Mouse (Mus musculus) MEL (cell line): Measurements from ENCODE around the gene Osbp2. TPM values are rescaled to one million over a fixed set of nuclear protein-coding genes. Genes with fewer than 3 reads are reported as not detected.

Experiments
- DNase-seq: peaks from one replicate; pipeline ENCODE4 v3.0.0; 2011; ENCODE audit warnings: low read depth, low spot score
- H3K27ac ChIP-seq: 2 replicates; pipeline ENCODE4 v1.5.1; 2012; ENCODE audit warnings: low read depth, mild to moderate bottlenecking, control low read depth, low read length, moderate library complexity; ENCODE audit not compliant: control insufficient read depth
- H3K27me3 ChIP-seq, 2 experiments: fragments of 150-350 bp in 1 of 2; sonication (generic) in 1 of 2; 2 replicates each; pipeline ENCODE4 v1.6.1; 2012; ENCODE audit warnings: low read length in 2 of 2, mild to moderate bottlenecking in 2 of 2, improper control_type of control experiment in 1 of 2, moderate library complexity in 1 of 2; ENCODE audit not compliant: insufficient read depth in 2 of 2, control insufficient read depth in 1 of 2
- H3K36me3 ChIP-seq, 2 experiments: 2 replicates each; pipeline ENCODE4 v1.6.1; 2012 to 2014; ENCODE audit warnings: low read length in 2 of 2, improper control_type of control experiment in 1 of 2, inconsistent platforms in 1 of 2, mild to moderate bottlenecking in 1 of 2; ENCODE audit not compliant: insufficient read depth in 2 of 2, control insufficient read depth in 1 of 2
- H3K4me1 ChIP-seq, 2 experiments: fragments of 150-350 bp in 1 of 2; sonication (generic) in 1 of 2; 2 replicates each; pipeline ENCODE4 v1.6.1; 2012; ENCODE audit warnings: low read length in 2 of 2, improper control_type of control experiment in 1 of 2, mild to moderate bottlenecking in 1 of 2; ENCODE audit not compliant: insufficient read depth in 2 of 2, control insufficient read depth in 1 of 2
- H3K4me3 ChIP-seq, 2 experiments: fragments of 150-350 bp in 1 of 2; sonication (generic) in 1 of 2; 2 replicates each; pipeline ENCODE4 v1.5.1; 2012; ENCODE audit warnings: low read depth in 2 of 2, low read length in 2 of 2, mild to moderate bottlenecking in 2 of 2, moderate library complexity in 2 of 2, control low read depth in 1 of 2, improper control_type of control experiment in 1 of 2; ENCODE audit not compliant: control insufficient read depth in 1 of 2, insufficient read depth in 1 of 2
- H3K79me2 ChIP-seq: 2 replicates; pipeline ENCODE4 v1.6.1; 2012; ENCODE audit warnings: mild to moderate bottlenecking, low read length, moderate library complexity; ENCODE audit not compliant: control insufficient read depth, poor library complexity, insufficient read depth
- H3K9ac ChIP-seq: 2 replicates; pipeline ENCODE4 v1.6.1; 2012; ENCODE audit warnings: low read depth, mild to moderate bottlenecking, control low read depth, low read length, moderate library complexity; ENCODE audit not compliant: control insufficient read depth, poor library complexity, severe bottlenecking
- H3K9me3 ChIP-seq: fragments of 150-350 bp; sonication (generic); replicated peaks from 2 replicates; pipeline ENCODE4 v1.6.1; 2012; ENCODE audit warnings: mild to moderate bottlenecking, low read length, improper control_type of control experiment, moderate library complexity; ENCODE audit not compliant: insufficient read depth
- E2F4 ChIP-seq: IDR thresholded peaks from 2 replicates; pipeline ENCODE4 v1.6.1; 2011; ENCODE audit warnings: low read depth, low read length, improper control_type of control experiment, borderline replicate concordance
- EP300 ChIP-seq, 2 experiments: IDR thresholded peaks; 2 replicates each; pipeline ENCODE4 v1.6.1; 2011; ENCODE audit warnings: improper control_type of control experiment in 2 of 2, low read length in 2 of 2, low read depth in 1 of 2, mild to moderate bottlenecking in 1 of 2
- GATA1 ChIP-seq: IDR thresholded peaks from 2 replicates; pipeline ENCODE4 v1.6.1; 2011; ENCODE audit warnings: low read depth, low read length, improper control_type of control experiment
- HCFC1 ChIP-seq: IDR thresholded peaks from 2 replicates; pipeline ENCODE4 v1.6.1; 2012; ENCODE audit warnings: low read depth, mild to moderate bottlenecking, inconsistent platforms, low read length, improper control_type of control experiment, moderate library complexity
- MAFK ChIP-seq: IDR thresholded peaks from 2 replicates; pipeline ENCODE4 v1.6.1; 2011; ENCODE audit warnings: low read depth, mild to moderate bottlenecking, low read length, improper control_type of control experiment, borderline replicate concordance
- MAX ChIP-seq: IDR thresholded peaks from 2 replicates; pipeline ENCODE4 v1.6.1; 2011; ENCODE audit warnings: low read length, improper control_type of control experiment
- MAZ ChIP-seq: IDR thresholded peaks from 2 replicates; pipeline ENCODE4 v1.6.1; 2012; ENCODE audit warnings: low read depth, mild to moderate bottlenecking, inconsistent platforms, low read length, improper control_type of control experiment
- MEF2A ChIP-seq: IDR thresholded peaks from 2 replicates; pipeline ENCODE4 v1.6.1; 2014; ENCODE audit warnings: low read depth, mild to moderate bottlenecking, inconsistent platforms, low read length, improper control_type of control experiment; ENCODE audit not compliant: poor library complexity, insufficient replicate concordance, severe bottlenecking; ENCODE audit errors: extremely low read depth
- MXI1 ChIP-seq: IDR thresholded peaks from 2 replicates; pipeline ENCODE4 v1.6.1; 2011; ENCODE audit warnings: mild to moderate bottlenecking, low read depth, low read length, improper control_type of control experiment
- MYB ChIP-seq: IDR thresholded peaks from 2 replicates; pipeline ENCODE4 v1.6.1; 2011; ENCODE audit warnings: mild to moderate bottlenecking, low read depth, low read length, improper control_type of control experiment
- NELFE ChIP-seq: IDR thresholded peaks from 2 replicates; pipeline ENCODE4 v1.6.1; 2011; ENCODE audit warnings: low read depth, low read length, improper control_type of control experiment
- NRF1 ChIP-seq: IDR thresholded peaks from 2 replicates; pipeline ENCODE4 v1.6.1; 2014; ENCODE audit warnings: low read depth, mild to moderate bottlenecking, inconsistent platforms, low read length, improper control_type of control experiment, moderate library complexity; ENCODE audit not compliant: poor library complexity, insufficient read depth, severe bottlenecking
- POLR2A ChIP-seq, 2 experiments: IDR thresholded peaks; 2 replicates each; pipeline ENCODE4 v1.6.1; 2011 to 2012; ENCODE audit warnings: low read length in 2 of 2, mild to moderate bottlenecking in 2 of 2, control low read depth in 1 of 2, improper control_type of control experiment in 1 of 2, low read depth in 1 of 2, moderate library complexity in 1 of 2; ENCODE audit not compliant: control insufficient read depth in 1 of 2, insufficient read depth in 1 of 2, poor library complexity in 1 of 2
- RCOR1 ChIP-seq: IDR thresholded peaks from 2 replicates; pipeline ENCODE4 v1.6.1; 2012; ENCODE audit warnings: low read depth, mild to moderate bottlenecking, inconsistent platforms, low read length, improper control_type of control experiment
- SIN3A ChIP-seq: IDR thresholded peaks from 2 replicates; pipeline ENCODE4 v1.6.1; 2012; ENCODE audit warnings: low read length, improper control_type of control experiment, inconsistent platforms
- SMC3 ChIP-seq: IDR thresholded peaks from 2 replicates; pipeline ENCODE4 v1.6.1; 2011; ENCODE audit warnings: low read depth, low read length, improper control_type of control experiment
- TAL1 ChIP-seq: IDR thresholded peaks from 2 replicates; pipeline ENCODE4 v1.6.1; 2012; ENCODE audit warnings: mild to moderate bottlenecking, inconsistent platforms, low read length, moderate library complexity, mixed read lengths
- TBP ChIP-seq: IDR thresholded peaks from 2 replicates; pipeline ENCODE4 v1.8.0; 2011; ENCODE audit warnings: low read depth, low read length, improper control_type of control experiment
- ZC3H11A ChIP-seq: IDR thresholded peaks from 2 replicates; pipeline ENCODE4 v1.6.1; 2012; ENCODE audit warnings: low read depth, mild to moderate bottlenecking, inconsistent platforms, low read length, improper control_type of control experiment
- ZKSCAN1 ChIP-seq: IDR thresholded peaks from 2 replicates; pipeline ENCODE4 v1.6.1; 2012; ENCODE audit warnings: low read depth, mild to moderate bottlenecking, inconsistent platforms, low read length, improper control_type of control experiment, moderate library complexity
- polyA plus RNA-seq, 2 experiments: library from polyadenylated mRNA; stranded (reverse) in 1 of 2; unstranded in 1 of 2; fragments of >175 nt in 1 of 2; fragments of >200 nt in 1 of 2; gene quantifications; 2 replicates each; pipeline versions ENCODE4 v1.2.1 to v1.2.4; 2012; ENCODE audit warnings: low replicate concordance in 2 of 2, low read depth in 1 of 2; ENCODE audit not compliant: insufficient read length in 2 of 2, insufficient read depth in 1 of 2, missing spikeins in 1 of 2
- total RNA-seq: library from RNA; depleted of rRNA; stranded (reverse); fragments of 300-350 nt; gene quantifications from 2 replicates; pipeline ENCODE4 v1.2.3, GENCODE M21; 2012

Osbp2 gene
- total and polyA plus RNA-seq, 3 experiments, result 0.04 TPM; not detected in 2

GRCm38 (mm10) chr11:3686318-3686717 is 177.4 kb downstream of the Osbp2 start:
- Histone ChIP-seq H3K27ac (no peak overlapping the region), H3K79me2 (no peaks in the 10 kb centered on the region), H3K27me3 (no peaks in the 10 kb centered on the region), H3K4me1 (no peaks in the 10 kb centered on the region), H3K36me3 (peaks cover 0 to 14% of the 10 kb centered on the region in 2 experiments; a peak in 2 of 4 replicates), H3K9ac (no peak overlapping the region), H3K9me3 (no peaks in the 10 kb centered on the region), H3K4me3 (no peak overlapping the region)
- TF ChIP-seq EP300 (IDR thresholded peaks at IDR 0.05; ENCODE audit: low read depth in 1 of 2, low read length in 2 of 2), result no peak
- no peak for TF ChIP-seq ZKSCAN1
- no peak for TF ChIP-seq MAZ
- DNase-seq, result no peak

- no peak overlapping the region for H3K27ac ChIP-seq
- DNase-seq, result no peak
- H3K9ac ChIP-seq, result no peak overlapping the region
- H3K79me2 ChIP-seq, result no peaks in the 10 kb centered on the region
- H3K27me3 ChIP-seq, result no peaks in the 10 kb centered on the region
- TF ChIP-seq TBP, result no peak
- TF ChIP-seq MAX, result no peak
- TF ChIP-seq MEF2A, result no peak
- no peak for TF ChIP-seq RCOR1
- no peak for TF ChIP-seq MAFK
- no peak for TF ChIP-seq GATA1
- TF ChIP-seq SIN3A, result no peak
- no peak for TF ChIP-seq HCFC1
- TF ChIP-seq ZKSCAN1, result no peak
- H3K36me3 ChIP-seq, result peaks cover 0 to 14% of the 10 kb centered on the region in 2 experiments; a peak in 2 of 4 replicates
- no peak overlapping the region for H3K4me3 ChIP-seq
- H3K4me1 ChIP-seq, result no peaks in the 10 kb centered on the region
- no peaks in the 10 kb centered on the region for H3K9me3 ChIP-seq
These were observed 178.3 kb downstream of the Osbp2 start for GRCm38 (mm10) chr11:3685431-3685830.

GRCm38 (mm10) chr11:3684723-3685430 is 178.8 kb downstream of the Osbp2 start:
- Histone ChIP-seq H3K79me2 (no peaks in the 10 kb centered on the region), H3K27me3 (no peaks in the 10 kb centered on the region), H3K9ac (no peak overlapping the region), H3K4me3 (no peak overlapping the region), H3K4me1 (no peaks in the 10 kb centered on the region), H3K36me3 (peaks cover 0 to 14% of the 10 kb centered on the region in 2 experiments; a peak in 2 of 4 replicates), H3K9me3 (no peaks in the 10 kb centered on the region), H3K27ac (no peak overlapping the region)
- TF ChIP-seq SIN3A (no peak), TAL1 (no peak), SMC3 (no peak), E2F4 (no peak), ZC3H11A (no peak), NELFE (no peak), MXI1 (no peak), GATA1 (no peak), POLR2A (IDR thresholded peaks at IDR 0.05; ENCODE audit: control insufficient read depth in 1 of 2, insufficient read depth in 1 of 2, low read depth in 1 of 2, low read length in 2 of 2, poor library complexity in 1 of 2) (no peak), NRF1 (no peak), TBP (no peak), MAX (no peak), MYB (no peak), MEF2A (no peak), MAFK (no peak)
- DNase-seq, result no peak
